Mouse (Mus musculus) megakaryocyte-erythroid progenitor cell, adult 5-6 weeks (primary cell): ENCODE measurements around the gene Fli1. TPM values are rescaled to one million over a fixed set of nuclear protein-coding genes. Genes with fewer than 3 reads are reported as not detected.

Experiments
- ATAC-seq: replicated peaks from 2 replicates; pipeline ENCODE4 v1.8.0; 2016; ENCODE audit warnings: mild to moderate bottlenecking, inconsistent platforms; ENCODE audit not compliant: severe bottlenecking, poor library complexity, low FRiP score, low TSS enrichment
- total RNA-seq, 2 experiments: library from RNA; stranded (forward) in 1 of 2; stranded (reverse) in 1 of 2; fragments of 200-1000, 215-1000 nt in 1 of 2; fragments of >200 nt in 1 of 2; fragmentation: Nextera tagmentation in 1 of 2; gene quantifications; 2 replicates each; pipeline ENCODE4 v1.2.3; 2014 to 2017

Fli1 gene
- total RNA-seq (2014; fragmentation: Nextera tagmentation): 8.9 and 18.6 TPM in 2 replicates
- total RNA-seq (2017): 17.7 and 38.1 TPM in 2 replicates

DNA sequence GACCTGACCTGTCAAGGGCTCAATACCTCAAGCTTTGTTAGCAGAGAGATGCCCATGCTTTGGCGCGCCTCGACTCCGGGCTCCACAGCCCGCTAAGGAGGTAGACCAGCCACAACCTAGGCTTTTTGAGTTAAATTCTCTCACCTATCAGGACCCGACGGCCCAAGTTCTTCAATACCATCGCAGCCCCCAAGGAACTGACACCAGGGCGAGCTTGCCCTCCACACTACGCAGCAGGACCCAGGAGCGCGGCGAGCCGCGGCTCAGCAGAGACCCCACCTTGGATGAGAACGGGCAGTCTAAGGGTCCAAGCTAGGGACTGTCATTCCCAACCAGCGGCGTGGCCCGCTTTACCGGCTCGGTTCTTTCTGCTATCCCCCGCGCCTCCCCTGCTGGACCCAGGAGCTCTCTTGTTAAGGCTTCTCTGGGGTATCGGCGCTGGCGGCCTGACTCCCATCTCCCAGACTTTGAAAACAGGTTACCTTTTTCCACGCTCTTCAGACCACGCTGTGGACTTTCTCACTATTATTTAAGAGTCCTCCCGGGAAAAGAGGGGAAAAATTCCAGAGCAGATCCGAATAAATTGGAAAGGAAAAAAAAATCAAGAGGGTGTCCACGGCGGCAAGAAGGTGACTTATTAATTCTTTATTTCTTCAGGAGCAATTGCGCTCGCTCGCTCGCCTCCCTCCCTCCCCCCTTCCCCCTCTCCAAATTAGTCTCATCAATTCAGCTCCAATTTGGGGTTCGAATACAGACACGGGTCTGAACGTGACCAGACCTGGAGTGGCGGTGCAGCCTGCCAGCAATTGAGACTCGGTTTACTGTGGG lies at the start of gene Fli1:
Fli1 (minus strand) TSS at position 650 of the 828 bp plus-strand sequence.
- peak; percentile 17; the same call in 1 of the 2 replicates for ATAC-seq

DNA sequence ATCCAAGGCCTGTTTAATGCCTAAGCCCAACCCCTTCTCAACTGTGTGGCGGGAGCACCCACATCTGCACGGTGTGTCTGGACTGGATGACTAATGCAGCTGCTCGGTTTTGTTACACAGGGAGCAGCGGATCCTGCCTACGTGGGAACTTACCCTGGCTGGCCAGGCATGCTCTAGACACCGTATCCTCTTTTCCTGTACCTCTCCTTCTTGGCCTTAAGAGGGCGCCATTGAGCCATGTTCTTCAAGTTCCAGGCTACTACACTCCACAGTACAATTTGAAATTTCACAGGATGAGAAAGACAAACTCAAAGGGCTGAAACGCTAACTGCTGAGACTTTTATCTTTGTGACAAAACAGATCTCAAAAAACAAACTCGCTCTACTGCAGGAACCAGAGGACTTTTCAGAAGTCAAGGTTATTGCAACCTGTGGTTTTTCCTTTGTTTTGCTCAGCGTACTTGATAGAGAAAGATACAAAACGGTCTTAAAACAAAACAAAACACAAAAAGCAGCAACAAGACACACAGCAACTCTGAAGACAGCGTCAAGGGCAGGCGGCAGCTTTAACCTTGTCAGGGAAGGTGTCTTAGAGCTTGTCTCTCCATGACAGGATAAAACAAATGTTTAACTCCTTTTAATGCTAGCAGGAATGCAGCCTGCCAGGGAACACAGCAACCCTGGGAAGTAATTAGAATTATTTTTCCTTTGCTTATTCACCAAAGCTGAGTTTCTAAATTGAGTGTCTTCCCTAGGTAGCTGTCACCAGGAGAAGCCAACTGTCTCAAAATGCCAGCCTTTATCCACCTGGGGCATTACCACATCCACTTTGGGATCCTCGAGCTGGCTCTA lies 49.3 kb upstream of the Fli1 start:
- peak; percentile 93 for ATAC-seq

DNA sequence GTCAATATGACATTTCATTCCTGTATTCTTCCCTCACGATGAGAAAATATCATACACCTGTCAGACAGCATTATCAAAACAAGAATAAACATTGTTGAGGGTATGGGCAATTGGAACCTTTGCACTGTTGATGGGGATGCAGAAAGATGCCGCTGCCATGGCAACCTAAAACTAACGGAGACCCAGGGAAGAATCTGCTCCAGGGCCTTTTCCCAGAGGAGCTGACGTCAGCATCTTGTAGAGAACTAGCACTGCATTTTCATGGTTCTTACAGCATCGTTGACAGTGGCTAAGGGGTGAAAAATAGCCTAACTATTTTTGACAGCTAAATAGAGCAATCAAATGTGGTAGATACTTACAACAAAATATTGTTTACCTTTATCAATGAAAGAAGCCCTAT lies 47.9 kb upstream of the Fli1 start:
- no peak for ATAC-seq

DNA sequence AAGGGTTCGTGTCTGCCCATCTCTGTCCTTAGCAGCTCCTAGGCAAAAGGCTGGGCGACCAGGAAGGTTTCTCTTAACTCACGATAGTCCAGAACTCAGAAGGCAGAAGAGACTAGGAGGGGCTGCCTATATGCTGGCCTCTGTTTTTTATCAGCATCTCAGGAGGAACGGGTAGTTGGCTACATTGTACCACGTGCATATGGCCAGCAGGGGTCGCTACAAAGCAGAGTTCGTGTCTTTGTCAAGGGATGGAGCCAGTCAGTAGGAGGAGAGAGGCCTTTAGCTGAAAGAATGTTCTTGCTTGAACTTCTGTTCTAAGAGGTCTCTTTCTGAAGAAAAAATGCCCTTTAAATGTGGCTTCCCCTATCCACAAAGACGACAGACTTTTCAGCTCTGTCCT lies 47.2 kb upstream of the Fli1 start:
- ATAC-seq: peak; percentile 80

DNA sequence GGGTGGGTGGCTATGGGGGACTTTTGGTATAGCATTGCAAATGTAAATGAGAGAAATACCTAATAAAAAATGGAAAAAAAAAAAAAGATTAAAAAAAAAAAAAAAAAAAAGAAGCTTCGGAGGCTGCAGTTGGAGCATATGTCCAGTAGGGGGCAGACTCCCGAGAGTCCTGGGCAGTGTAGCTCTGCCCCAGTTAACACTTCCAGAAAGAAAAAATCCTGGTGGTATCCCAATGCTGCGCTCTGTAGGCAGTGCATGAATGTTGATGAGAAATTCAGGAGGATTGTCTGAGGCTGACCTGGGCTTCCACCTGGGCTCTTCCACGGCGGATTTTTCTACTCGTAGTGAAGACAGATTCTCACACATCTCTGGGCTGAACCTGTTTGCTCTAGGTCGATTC lies 42.7 kb upstream of the Fli1 start:
- no peak for ATAC-seq

DNA sequence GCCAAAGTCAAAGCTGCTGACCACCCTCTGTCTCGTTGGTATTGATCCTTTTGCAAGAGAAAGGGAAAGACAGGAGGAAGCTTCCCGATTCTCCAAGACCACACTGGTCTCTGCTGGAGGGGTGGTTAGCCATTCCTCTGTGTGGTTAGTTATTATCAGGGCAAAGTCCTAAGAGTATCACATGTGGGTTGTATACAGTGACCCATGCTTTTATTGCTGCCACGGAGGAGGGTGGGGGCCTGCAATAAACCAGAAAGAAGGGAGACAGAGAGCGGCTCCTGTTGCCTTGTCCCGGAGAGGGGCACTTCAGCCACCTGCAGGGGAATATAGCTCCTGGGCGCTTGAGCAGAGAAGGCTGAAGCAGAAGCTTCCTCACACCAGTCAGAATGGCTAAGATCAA lies 41.2 kb upstream of the Fli1 start:
- no peak for ATAC-seq

DNA sequence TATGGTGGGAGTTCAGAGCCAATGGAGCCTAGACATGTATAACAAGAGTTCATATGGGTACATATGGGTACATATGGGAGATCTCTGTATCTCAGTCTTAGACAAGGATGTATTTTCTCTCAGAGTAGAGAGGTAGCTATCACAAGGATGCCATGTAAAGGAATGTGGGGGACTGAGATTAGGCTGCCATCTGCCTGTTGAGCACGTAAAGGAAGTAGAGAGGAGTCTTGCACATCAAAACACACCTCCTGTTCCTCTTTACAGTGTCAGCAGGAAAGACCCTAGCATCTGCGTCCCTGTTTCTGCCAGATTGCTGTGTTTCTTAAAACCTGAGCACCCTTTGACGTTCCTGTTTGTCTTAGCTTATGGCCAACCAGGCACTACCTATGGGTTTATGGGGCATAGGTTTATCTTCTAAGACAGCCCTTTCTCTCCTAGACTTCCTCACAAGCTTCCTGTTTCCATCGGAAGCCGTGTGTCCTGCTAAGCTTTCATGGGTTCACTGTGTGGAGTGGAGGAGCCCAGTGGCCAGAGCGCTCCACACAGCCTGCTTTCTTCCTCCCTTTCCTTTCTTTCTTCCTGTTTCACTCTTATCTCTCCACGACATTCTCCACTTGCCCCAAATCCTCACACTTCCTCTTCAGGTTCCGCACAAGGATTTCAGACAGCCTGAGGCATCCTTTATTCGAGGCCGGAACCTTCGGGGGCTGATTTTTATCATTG lies 39.4 kb upstream of the Fli1 start:
- ATAC-seq: peak; percentile 44; the same call in 1 of the 2 replicates

DNA sequence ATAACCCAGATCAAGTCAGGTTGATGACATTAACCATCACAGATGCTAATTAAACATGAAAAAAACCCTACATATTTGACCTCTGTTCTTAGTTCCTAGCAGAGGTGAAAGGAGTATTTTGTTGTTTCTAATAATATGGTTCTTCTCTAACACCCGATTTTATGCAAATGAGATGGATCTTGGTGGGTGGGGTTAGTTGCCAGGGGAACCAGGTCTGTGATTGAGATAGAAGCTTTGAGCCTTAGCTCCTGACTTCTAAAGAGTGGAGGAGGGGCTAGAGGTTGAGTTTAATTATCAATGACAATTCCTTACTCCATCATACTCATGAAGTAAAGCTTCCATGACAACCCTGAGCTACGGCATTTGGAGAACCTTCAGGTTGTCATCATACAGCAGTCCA lies 35.8 kb upstream of the Fli1 start:
- ATAC-seq: no peak

DNA sequence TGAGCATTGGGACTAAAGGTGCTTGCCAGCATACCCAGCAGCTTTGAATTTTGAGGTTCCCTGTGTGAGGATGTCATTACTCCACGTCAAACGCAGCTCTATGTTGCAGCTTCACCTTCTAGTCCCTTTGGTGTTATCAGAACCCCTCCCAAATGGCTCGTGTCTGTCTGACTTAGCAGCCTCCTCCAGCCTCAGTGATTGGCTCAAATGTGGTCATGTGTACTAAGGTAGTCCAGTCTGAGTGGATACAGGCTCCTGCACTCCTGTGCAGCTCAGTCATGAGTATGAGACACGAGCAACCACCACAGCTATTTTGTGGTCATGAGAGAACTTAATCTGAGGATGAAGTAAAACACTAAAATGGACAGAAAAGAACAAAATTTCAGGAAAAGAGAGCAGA lies 31.0 kb upstream of the Fli1 start:
- ATAC-seq: no peak

DNA sequence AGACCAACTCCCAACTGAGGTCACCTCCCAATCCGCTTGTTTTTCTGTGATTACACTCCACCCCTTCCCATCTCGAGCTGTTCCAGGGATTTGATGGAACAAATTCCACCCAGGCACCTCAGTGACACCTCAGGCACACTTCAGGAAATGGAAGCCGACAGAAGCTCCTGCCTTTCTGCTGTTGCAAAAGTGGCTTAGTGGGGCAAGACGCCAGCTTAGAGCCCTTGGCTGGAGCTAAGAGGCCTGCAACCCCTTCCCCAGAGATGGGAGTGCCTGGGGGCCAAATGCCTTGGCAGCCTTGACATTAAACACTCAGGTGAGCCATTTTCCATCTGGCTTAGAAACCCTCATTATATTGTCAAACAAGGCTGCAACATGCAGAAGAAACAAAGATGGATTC lies 29.0 kb upstream of the Fli1 start:
- ATAC-seq: no peak

DNA sequence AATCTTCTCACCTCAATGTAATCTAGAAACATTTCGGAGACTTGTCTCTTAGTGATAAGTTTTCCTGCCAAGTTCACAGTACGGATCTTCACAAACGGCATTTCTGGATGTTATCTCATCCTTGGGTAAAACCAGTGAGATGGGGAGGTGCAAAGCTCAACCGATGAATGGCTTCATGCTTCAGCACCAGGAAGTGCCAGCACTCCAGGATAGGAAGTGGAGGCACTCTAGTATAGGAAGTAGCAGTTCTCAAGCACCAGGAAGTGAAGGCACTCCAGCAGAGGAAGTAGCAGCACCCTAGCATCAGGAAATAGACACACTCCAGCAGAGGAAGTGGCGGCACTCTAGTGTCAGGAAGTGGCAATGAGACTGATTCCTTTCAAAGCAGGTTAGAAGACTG lies 27.9 kb upstream of the Fli1 start:
- ATAC-seq: peak; percentile 64

DNA sequence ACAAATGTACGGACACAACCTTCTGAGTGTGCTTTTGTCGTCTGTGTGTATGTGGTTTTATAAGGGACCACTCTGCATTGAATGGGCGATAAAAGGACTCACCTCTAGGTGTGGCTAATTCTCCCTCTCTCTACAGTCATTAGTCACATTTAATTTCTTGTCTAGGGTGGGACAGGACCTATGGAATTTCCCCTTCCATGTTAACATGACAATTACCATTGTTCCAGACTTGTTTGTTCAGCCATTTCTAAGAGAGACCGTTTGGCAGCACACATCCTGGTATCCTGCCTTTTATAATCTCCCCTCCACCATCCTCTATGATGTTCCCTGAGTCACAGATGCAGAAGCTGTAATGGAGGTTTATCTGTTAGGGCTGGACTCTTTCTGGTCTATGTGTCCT lies 26.6 kb upstream of the Fli1 start:
- ATAC-seq: no peak

DNA sequence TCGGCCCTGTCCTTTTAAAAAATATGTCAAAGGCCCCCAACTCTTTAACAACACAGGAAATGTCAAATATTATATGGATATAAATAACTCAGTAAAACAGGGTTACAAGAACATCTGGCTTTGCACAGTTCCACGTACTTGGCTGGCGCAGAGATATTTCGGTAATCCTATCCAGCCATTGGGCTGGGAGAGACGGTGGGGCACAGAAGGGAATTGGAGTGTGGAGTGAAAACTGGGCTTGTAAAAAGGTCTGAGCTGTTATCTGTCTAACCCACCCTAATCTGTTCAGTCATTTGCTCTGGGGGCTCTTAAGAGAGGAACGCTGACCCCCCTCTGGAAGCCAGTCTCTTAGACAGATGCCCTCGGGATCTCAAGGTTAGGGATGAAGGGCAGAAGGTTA lies 24.9 kb upstream of the Fli1 start:
- no peak for ATAC-seq

DNA sequence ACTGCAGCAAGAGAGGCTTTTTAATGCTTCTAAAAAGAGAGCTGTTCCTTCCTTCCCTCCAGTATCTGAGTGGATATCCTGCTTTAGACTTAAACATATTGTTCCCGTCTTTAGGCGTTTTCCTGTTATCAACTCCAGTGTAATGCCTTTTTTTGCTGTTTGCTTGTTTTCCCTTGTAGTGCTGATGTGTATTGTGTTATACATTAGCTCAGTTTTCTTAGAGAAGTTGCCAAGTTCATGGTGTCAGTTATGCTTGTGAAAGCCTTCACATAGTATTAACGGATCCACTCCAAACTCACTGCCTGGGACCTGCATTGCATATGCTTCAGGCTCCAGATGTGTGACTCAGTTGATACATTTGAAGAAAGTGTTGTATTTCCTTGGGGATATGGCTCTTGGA lies 22.6 kb upstream of the Fli1 start:
- no peak for ATAC-seq

DNA sequence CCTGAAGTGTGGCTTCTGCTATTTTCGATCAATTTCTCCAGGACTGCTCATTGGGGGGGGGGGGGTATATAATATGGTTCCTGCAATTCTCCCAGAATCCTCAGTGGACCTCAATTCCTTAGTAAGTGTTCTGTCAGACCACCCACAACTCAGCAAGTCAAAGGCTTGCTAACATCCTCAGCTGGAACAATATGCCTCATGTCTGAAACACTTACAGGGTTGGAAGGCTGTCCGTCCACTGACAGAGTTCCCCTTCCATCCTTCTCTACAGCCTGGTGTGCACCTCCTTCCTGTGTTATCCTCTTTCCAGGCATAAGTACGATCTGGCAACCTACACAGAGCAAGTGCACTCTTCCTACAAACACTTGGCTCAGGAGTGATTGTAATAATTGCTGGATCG lies 20.2 kb upstream of the Fli1 start:
- no peak for ATAC-seq

DNA sequence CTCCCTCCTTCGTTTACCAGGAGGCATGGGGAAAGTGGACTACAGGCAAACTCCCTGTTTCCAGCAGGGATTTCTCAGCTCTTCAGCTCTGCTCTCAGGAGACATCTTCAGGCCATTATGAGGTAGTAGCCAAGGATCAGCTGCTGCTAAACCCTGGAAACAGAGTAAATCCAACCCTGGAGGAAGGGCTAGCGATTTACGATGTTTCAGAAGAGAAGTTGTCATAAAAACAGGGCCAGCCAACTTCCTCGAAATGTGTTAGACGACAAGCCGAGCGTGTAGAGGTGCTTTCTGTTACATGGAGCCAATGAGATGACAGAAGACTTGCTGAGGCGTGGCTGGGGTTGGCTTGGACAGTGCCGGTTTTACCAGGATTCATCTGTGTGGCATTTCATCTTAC lies 19.7 kb upstream of the Fli1 start:
- ATAC-seq: peak; percentile 64

DNA sequence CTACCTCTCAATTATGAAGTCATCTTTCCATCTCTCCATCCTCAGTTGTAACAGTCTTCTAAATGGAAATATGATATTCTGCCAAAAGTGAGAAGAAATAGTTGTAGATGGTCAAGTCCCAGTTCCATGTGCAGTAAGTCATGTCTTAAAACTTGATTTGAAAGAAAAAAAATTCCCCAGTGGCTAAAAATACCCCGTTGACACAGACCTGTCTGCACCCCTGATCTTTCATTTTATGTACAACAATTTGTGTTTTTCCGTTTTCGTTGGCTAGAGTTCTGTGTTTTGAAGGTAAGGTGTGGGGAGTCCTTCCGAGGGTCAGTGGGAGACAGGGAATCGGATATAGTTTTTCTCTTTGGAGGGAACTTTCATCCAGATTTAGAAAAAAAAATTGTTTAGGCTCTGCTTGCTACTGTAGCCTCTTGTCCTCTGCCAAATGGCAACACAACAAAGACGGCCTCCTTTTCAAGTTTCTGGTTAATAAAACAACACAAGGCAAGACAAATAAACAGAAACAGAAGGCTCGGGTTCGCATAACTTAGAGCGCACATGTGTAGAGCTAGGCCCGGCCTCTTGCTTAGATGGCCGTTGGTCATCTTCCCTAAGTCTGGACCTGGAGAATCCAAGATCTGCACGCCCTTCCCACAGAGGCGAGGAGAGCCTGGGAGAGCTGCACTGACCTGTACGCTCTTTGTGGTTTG lies 18.7 kb upstream of the Fli1 start:
- no peak for ATAC-seq

DNA sequence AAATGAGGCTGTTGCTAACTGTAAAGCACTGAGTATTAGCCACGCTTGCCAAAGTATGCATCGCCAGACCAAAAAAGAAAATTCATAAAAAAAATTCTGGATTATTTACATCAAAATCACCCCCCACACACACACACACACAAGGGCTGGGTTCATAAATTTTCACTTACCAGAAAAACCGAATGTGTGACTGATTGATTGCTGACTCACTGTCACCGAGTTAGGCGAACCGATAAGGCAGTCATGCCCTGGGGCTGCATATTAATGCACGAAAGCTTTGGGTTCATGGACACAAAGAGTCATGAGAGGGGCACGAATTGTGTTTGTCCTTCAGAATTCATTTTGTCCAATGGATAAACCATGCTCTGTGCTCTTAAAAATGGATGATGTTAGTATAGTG lies 17.2 kb upstream of the Fli1 start:
- peak; percentile 68 for ATAC-seq

DNA sequence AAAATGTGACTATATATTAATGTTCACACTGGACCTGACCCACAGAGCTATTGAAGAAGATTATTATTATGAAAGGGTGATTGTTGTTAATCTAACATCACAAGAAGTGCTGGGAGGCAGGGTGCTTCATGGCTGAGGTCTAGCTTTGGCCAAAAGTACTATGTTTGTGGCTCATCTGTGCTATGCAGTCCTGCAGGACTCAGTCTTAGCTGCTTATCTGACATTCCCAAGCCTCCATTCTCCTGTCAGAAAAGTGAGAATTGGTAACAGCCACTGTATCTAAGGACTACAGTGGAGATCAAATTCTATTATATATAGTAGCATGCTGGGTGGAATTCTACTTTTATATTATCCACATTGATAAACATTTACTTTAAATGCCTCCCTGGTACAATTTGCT lies 16.8 kb upstream of the Fli1 start:
- peak; percentile 42; the same call in 1 of the 2 replicates for ATAC-seq
